Mouse (Mus musculus) layer of hippocampus, adult 9-10 months (tissue): ENCODE results near the gene AA467197.

ENCODE experiments used
- DNase-seq: peaks from one replicate; pipeline ENCODE4 v3.0.0; 2022; ENCODE audit warnings: low spot score

The AA467197 gene

DNA sequence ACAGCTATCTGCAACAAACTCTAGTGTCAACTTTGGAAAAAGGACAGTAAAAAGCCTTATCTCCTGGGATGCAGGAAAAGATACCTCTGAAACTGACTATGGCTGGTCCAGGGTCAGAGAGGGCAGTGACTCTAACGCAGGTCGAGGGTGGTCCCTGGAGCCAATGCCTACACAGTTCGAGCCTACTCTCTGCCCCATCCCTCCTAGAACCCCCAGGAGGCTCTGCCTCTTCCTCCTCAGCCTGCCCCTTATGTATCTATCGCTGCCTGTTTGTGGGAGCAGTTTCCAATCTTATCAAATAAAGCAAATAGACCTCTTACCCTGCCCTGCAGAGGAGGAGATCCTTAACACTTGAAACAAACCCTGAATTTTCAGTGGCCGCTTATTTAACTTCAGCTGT, 1.9 kb downstream of the AA467197 start:
- no peak for DNase-seq

DNA sequence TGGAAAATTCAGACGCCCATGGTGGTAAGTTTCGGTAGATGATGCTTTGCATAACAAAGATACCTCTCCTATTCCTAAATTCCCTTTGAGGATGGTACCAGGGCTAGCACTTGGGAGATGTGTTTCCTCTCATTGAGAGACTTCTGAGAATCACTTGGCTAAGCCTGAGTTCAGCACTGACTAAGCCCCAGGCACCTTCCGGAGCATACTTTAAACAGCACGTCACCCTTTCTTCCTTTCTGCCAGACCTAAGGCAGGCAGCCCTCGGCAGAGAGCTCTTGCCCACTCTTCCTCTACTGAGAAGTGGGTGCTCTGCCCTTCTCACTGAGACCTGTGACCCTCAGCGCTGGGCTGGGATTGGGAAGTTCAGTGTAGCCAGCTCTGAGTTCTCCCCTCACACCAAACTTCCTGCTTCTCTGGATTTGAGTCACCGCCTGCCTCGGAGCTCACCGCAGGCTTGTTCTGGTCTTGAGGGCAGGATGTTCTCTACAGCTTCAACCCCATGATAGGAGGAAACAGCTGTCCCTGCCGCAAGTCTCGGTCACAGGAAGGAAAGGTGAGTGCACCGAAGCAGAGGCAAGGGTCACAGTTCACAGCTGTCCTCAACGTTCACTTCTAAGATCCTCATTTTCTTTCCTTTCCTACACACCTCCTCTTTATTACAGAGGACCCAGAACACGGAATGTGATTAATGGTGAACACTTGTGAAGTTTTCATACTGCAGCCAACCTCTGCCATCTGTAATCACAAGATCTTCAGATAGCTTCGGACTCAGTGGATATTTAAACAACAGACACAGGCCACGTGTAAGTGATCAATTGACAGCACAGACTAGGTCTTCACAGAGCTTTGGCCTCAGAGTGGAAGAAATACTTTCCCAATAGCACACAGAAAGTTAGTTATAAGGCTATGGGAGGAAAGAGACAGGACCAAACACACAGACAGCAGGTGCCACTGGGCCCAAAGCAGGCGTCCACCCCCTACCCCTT, 15.6 kb downstream of the AA467197 start:
- no peak for DNase-seq

DNA sequence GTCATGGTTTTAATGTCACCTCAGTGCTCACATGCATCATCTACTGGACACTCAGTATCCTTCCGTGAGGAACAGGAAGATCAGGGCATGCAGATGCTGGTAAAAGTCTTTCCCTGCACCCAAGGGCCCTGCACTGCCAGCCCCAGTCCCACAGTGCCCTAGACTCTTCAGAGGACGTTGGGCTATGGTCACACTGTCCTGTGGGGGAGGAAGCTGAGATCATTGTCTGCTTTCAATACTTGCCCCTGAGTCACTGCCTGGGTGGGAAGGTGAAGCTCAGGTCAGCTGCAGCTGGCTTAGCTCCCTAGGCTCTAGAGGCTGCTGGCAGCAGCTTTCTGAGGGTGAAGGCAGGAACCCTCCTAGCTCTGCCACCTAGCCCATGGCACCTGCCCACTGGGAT, 19.3 kb downstream of the AA467197 start:
- no peak for DNase-seq

DNA sequence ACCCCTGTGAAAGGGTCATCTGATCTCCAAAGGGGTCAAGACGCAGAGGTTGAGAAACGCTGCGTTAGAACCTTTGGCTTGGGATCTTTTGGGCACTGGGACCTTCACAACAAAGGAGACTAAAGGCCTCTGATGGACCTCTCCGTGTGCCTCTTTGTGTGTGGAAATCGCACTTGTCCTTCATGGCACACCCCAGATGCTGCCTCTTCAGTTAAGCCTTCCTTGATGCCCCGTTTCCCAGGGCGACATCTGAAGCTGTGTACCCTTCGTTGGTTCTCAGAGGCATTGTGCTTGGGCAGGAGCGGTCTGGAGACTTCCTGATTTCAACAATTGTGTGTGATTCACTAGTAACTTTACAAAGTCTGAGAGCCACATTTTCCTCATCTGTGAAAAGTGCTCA, 20.0 kb downstream of the AA467197 start:
- DNase-seq, result no peak

DNA sequence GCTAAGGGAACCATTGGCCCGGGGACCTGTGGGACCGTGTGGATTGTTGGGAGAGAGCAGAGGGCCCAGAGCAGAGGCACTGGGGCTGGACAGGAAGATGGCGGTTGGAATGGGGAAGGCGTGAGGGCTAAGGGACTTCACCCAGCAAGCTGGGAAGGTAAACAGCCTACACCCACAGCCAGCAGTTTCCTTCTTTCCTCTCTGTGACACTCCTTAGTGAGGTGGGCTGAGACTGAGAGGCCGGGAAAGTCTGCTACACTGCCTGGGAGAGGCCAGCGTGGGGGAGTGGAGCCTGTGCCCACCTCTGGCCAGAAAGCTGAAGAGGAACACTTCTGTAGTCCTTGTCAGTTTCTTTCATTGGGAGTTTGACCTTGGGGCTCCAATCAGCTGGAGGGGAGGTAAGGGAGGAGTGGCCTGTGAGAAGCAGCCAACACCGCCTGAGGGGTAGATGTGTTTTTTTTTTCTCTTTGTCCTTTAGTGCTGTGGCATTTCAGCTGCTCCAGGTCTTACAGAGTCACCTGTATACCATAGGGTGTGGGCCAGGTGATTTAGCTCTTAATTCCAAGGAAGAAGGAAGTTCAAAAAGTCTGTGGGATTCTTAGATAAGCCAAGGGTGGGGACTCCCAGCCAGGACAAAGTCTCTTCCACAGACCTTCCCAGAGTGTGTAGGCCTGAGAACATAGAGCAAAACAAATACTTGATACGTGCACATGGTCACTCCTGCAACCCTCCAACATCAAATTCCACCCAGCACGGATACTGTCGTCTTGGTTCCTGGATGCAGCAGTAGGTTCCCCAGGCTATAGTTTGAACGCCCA, 21.1 kb downstream of the AA467197 start:
- no peak for DNase-seq

DNA sequence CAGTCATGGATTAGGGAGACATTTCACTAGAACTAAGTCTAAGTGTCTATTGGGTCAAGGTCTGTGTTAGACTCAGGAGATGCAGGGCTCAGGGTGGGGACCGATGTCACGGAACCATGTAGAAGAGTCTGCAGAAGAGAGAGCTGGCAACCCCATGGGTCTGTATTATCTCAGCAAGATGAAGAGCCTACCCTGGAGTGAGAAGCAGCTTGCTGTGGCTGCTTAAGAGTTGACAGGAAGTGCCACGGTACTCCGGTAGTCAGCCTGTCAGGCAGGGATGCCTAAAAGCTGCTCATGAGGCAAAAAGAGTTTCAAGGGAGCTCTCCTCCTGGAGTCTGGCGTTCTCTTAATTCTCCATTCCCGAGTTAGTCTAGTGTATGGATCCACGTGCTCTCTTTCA, 23.0 kb downstream of the AA467197 start:
- DNase-seq, result no peak

DNA sequence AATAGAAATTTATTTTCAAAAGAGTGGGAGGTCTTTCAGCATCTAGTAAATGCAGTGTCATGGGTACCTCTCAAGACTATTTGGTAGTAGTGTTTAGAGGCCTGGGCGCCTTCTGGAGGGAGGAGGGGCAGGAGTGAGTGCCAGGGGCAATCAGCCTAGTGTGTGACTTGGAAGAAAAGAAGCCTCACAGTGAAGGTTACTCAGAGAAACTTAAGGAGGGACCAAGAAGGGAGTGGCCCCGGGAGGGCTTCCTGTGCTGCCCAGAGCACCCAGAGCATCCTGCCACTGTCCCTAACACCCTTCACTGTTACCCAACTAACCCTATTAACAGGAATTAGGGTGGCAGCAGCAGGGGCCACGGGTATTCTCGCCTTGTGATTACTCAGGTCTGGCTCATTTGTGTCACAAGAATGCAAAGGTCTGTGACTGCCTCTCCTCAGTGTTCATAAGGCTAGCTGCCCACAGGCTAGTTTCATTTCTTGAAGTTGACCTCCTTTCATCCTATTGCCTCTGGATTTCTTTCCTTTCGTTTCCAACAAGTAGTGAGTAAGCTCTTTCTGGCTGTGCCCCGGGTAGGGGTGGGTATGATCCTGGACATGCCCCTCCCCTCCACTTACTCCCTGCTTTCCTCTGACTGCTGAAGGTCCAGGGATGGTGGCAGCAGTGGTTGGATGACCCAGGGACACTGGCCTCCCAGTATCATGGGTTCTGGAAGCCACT, 28.6 kb downstream of the AA467197 start:
- DNase-seq, result no peak

DNA sequence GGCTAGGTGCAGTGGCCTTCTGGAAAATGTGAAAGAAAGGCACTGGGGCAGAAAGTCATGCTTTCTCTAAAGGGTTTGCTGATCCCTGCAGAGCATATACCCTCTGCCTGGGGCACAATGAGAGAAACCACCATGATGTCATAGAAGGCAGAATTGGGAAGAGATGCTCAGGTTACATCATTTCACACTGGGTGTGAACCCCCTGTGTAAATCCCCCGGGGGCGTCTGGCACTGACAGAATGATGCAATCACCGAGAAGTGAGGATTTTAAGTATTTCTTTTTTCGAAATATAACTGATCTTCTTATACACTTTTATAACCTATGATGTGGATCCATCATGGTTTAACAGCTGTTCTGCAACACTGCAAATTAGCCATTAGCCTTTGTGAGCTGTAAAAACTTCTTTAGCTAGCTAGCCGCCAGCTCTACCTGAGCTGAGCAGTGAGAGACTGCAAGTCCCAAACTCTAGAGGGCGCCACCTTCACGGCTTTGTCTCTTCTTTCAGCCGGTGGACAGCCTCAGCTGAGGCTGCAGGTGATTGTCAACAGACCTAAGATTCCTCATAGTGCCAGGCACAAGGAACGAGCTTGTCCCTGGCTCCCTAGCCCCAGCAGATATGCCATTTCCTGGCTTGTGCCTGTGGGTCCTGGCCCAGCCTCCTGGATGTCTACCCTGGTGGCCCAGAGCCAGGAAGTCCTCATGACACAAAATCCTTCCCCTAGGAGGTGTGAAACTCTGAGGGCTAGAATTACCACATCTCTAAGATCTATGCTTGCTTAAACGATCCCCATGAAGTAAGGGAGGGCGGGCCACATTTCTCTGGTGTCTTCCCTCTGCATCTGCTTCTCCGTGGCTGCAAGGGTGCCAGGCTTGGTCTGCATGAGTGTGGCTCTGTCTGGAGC, 29.4 kb downstream of the AA467197 start:
- DNase-seq, result no peak

DNA sequence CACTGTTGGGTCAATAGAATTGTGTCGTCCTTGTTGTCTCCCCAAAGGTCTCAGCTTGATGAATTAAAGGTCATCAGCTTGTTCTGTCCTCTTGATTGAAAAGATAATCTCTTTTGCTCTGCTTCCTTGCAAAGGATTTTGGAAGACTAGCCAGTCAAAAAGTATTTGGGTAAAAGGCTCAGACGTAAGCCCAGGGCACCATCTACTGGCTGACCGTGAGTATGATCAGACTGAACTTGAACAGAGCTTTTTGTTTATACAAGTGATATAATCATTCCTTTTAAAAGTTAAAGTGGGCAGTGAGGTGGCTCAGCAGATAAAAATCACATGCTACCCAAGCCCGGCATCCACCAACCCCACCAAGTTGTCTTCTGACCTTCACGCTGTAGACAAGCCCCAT, 31.1 kb downstream of the AA467197 start:
- no peak for DNase-seq

DNA sequence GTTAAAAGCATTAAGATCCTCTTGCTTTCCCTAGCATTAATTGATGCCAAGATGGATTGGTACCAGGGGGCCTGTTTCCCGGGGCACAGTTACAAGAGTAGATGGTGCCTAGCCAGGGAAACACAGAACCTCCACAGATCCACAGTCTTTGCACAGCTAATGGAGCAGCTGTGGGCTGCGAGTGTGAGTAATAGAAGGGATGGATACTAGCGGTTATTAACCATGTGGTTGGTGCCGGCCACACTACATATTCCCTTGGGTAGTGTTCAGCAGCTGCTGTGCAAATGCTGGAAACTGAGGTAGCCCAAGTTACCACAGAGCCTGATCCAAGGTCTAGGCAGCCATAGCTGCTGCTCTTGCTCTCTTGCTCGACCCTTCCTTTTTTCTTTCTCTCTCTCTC, 34.9 kb downstream of the AA467197 start:
- no peak for DNase-seq

DNA sequence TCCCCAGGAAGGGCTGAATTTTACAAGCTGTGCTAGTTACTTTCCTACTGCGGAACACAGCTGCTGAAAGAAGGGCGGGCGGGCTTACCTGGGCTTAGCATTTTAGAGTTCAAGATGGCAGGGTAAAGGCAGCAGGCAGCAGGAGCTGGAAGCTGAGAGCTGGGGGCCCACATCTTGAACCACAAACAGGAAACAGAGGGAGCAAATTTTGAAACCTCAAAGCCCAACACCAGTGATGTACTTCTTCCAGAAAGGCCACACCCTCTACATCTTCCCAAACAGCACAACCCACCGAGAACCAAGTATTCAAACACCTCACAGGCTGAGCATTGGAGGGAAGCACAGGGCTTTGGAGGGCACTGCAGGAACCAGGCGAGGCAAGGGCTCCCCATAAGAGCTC, 36.1 kb downstream of the AA467197 start:
- DNase-seq, result no peak

DNA sequence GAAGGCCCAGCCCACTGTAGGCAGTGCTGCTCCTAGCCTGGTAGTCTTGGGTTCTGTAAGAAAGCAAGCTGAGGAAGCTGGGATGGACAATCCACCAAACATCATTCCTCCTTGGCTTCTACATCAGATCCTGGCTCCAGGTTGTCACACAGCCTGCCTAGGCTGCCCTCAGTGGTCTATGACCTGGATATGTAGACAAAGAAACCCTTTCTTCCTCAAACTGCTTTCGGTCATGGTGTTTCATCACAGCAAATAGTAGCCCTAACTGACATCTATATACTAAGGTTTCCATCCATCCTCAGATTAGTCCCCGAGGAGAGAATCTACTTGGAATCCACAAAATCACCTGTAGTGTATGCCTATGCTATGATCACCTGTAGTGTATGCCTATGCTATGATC, 38.3 kb downstream of the AA467197 start:
- DNase-seq, result no peak

DNA sequence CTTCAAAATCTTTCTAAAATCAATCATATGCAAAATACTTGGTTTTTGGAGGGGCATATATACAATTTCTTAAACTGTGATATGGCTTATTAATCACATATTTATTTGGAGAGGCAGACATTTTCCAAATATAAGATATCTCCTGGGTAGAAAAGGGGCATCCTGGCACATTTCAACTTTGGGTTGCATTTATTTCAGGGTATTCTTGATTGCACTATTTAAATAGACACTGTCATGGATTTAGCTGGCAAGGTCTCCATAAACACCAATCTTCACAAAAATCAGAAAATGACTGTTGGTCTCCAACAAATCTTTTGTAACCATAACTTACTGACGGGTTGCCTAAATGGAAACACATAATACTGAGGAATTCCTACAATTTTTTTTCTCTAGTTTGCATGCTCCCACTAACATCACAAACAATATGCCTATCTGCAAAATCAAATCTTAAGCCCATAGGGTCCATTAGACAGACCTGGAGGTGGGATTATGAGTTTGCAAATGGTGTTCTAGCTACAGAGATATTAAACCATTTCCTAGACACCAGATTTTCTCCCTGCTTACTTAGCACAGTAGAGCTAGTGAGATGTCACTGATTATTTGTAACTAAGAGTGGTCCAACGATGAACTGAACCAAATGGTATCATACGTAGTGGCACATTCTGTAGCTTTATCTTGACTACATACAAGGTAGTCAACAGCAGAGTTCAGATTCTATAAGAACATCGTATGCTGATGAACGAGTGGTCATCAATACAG, 44.8 kb downstream of the AA467197 start:
- DNase-seq, result no peak

DNA sequence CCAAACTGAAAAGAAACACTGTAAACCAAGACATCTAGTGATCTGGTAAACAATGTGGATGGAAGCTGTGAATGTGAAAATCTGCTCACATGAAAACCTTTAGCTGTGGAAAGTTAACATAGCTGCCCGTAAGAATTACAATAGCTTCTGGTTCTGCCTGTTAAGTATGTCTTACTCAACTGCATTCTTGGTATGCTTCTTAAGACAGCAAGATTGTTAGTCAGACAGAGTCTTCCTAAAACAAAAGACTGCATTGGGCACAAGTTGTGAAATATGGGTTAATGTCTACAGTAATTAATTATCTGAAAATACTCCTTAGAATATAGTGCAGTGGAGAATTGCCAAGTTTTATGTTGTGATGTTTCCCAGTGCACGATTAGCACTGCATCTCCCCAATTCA, 45.7 kb downstream of the AA467197 start:
- no peak for DNase-seq

DNA sequence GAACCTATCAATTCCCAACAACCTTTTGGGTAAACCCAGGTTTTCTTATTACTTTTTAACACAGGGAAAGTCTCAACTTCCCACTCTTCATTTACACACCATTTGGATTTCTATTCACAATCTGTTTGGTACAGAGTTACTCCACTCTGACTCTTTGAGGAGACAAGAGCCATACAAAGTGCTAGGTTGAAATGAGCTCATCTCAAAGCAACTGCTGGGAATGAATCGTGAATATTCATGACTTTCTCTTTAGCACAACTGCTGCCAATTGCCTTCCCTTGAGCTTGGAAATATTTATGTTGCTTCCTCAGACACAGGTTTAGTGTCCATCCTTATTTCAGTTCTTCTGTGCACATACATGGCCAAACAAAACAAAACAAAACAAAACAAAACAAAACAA, 46.9 kb downstream of the AA467197 start:
- no peak for DNase-seq

DNA sequence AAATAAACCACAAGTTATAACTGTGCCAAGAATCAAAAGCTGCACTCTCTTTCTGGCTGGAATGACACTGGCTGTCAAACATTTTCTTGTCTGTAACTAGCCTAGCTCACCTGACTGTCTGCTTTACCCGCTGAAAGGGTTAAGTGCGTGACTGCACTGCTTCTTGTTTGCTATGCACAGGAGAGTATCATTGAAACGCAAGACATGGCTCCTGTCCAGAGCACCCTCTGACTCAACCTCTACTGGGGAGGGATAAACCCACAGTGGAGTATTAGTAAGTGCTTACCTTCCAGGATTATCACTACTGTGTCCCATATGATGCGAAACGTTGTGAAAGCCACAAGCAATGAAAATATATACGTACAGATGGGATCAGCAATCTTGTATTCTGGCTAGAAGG, 49.9 kb downstream of the AA467197 start:
- DNase-seq, result no peak
